Mouse (Mus musculus): ENCODE measurements at regions not wholly inside any gene's neighbourhood (a gene's known extent, or its start where the extent isn't known, plus 50 kb on each side); places are given as distances from the start of the nearest gene placed in this dataset.
A peak's percentile ranks its signal among the peaks of the same experiment; 100 is the strongest.

- no peak overlapping the region for H3K27ac ChIP-seq (ENCODE audit: insufficient read depth, low read length)
- TF ChIP-seq POLR2A (IDR thresholded peaks at IDR 0.05; ENCODE audit: low read depth, low read length) = no peak
- TF ChIP-seq CTCF (IDR thresholded peaks at IDR 0.05; ENCODE audit: borderline replicate concordance, insufficient read depth, low read length) = no peak
- H3K4me1 ChIP-seq (ENCODE audit: control insufficient read depth, insufficient read depth, low read length) = peaks cover 9% of the 10 kb centered on the region
- H3K4me3 ChIP-seq (ENCODE audit: insufficient read depth, low read length) = no peak overlapping the region
Observed at GRCm38 (mm10) chr3:147249906-147250305, 397.7 kb downstream of the Ttll7 start.

- Histone ChIP-seq H3K4me1 (ENCODE audit: control insufficient read depth, insufficient read depth, low read length) (no peaks in the 10 kb centered on the region), H3K4me3 (ENCODE audit: insufficient read depth, low read length) (no peak overlapping the region), H3K27ac (ENCODE audit: insufficient read depth, low read length) (no peak overlapping the region)
- TF ChIP-seq CTCF (IDR thresholded peaks at IDR 0.05; ENCODE audit: borderline replicate concordance, insufficient read depth, low read length) = no peak
- no peak for TF ChIP-seq POLR2A (IDR thresholded peaks at IDR 0.05; ENCODE audit: low read depth, low read length)
Observed at GRCm38 (mm10) chr3:147252226-147252788, 400.1 kb downstream of the Ttll7 start.

GRCm38 (mm10) chr3:147252812-147253211 is 400.6 kb downstream of the Ttll7 start:
- no peak overlapping the region for H3K27ac ChIP-seq (ENCODE audit: insufficient read depth, low read length)
- no peak overlapping the region for H3K4me3 ChIP-seq (ENCODE audit: insufficient read depth, low read length)
- TF ChIP-seq CTCF (IDR thresholded peaks at IDR 0.05; ENCODE audit: borderline replicate concordance, insufficient read depth, low read length) (no peak), POLR2A (IDR thresholded peaks at IDR 0.05; ENCODE audit: low read depth, low read length) (no peak)
- H3K4me1 ChIP-seq (ENCODE audit: control insufficient read depth, insufficient read depth, low read length) = no peaks in the 10 kb centered on the region

- Histone ChIP-seq H3K27ac (ENCODE audit: insufficient read depth, low read length) (no peak overlapping the region), H3K4me3 (ENCODE audit: insufficient read depth, low read length) (no peak overlapping the region), H3K4me1 (ENCODE audit: control insufficient read depth, insufficient read depth, low read length) (no peaks in the 10 kb centered on the region)
- TF ChIP-seq POLR2A (IDR thresholded peaks at IDR 0.05; ENCODE audit: low read depth, low read length) = no peak
- TF ChIP-seq CTCF (IDR thresholded peaks at IDR 0.05; ENCODE audit: borderline replicate concordance, insufficient read depth, low read length) = no peak
Observed at GRCm38 (mm10) chr3:147254454-147254853, 402.3 kb downstream of the Ttll7 start.

GRCm38 (mm10) chr3:147260958-147261595 is 408.9 kb downstream of the Ttll7 start:
- no peak overlapping the region for H3K4me3 ChIP-seq (ENCODE audit: insufficient read depth, low read length)
- no peaks in the 10 kb centered on the region for H3K4me1 ChIP-seq (ENCODE audit: control insufficient read depth, insufficient read depth, low read length)
- H3K27ac ChIP-seq (ENCODE audit: insufficient read depth, low read length) = peak overlapping the region; percentile 69
- no peak for TF ChIP-seq CTCF (IDR thresholded peaks at IDR 0.05; ENCODE audit: borderline replicate concordance, insufficient read depth, low read length)
- TF ChIP-seq POLR2A (IDR thresholded peaks at IDR 0.05; ENCODE audit: low read depth, low read length) = no peak

- H3K27ac ChIP-seq (ENCODE audit: insufficient read depth, low read length) = peak overlapping the region; percentile 92
Observed at GRCm38 (mm10) chr3:147266556-147266955, 414.4 kb downstream of the Ttll7 start.

GRCm38 (mm10) chr3:147273446-147273845 is 421.3 kb downstream of the Ttll7 start:
- no peaks in the 10 kb centered on the region for H3K4me1 ChIP-seq (ENCODE audit: control insufficient read depth, insufficient read depth, low read length)
- H3K4me3 ChIP-seq (ENCODE audit: insufficient read depth, low read length) = no peak overlapping the region
- TF ChIP-seq CTCF (IDR thresholded peaks at IDR 0.05; ENCODE audit: borderline replicate concordance, insufficient read depth, low read length) (no peak), POLR2A (IDR thresholded peaks at IDR 0.05; ENCODE audit: low read depth, low read length) (no peak)
- no peak overlapping the region for H3K27ac ChIP-seq (ENCODE audit: insufficient read depth, low read length)

More at GRCm38 (mm10) chr3:147266556-147266955, 414.4 kb downstream of the Ttll7 start:
- TF ChIP-seq CTCF (IDR thresholded peaks at IDR 0.05; ENCODE audit: borderline replicate concordance, insufficient read depth, low read length) = no peak
- TF ChIP-seq POLR2A (IDR thresholded peaks at IDR 0.05; ENCODE audit: low read depth, low read length) = no peak
- peaks cover 2% of the 10 kb centered on the region for H3K4me1 ChIP-seq (ENCODE audit: control insufficient read depth, insufficient read depth, low read length)
- H3K4me3 ChIP-seq (ENCODE audit: insufficient read depth, low read length) = no peak overlapping the region

- TF ChIP-seq CTCF (IDR thresholded peaks at IDR 0.05; ENCODE audit: borderline replicate concordance, insufficient read depth, low read length) (no peak), POLR2A (IDR thresholded peaks at IDR 0.05; ENCODE audit: low read depth, low read length) (no peak)
- no peaks in the 10 kb centered on the region for H3K4me1 ChIP-seq (ENCODE audit: control insufficient read depth, insufficient read depth, low read length)
- H3K27ac ChIP-seq (ENCODE audit: insufficient read depth, low read length) = no peak overlapping the region
- H3K4me3 ChIP-seq (ENCODE audit: insufficient read depth, low read length) = no peak overlapping the region
Observed at GRCm38 (mm10) chr3:147278602-147279001, 426.4 kb downstream of the Ttll7 start.

- TF ChIP-seq POLR2A (IDR thresholded peaks at IDR 0.05; ENCODE audit: low read depth, low read length) (no peak), CTCF (IDR thresholded peaks at IDR 0.05; ENCODE audit: borderline replicate concordance, insufficient read depth, low read length) (no peak)
- Histone ChIP-seq H3K4me3 (ENCODE audit: insufficient read depth, low read length) (no peak overlapping the region), H3K4me1 (ENCODE audit: control insufficient read depth, insufficient read depth, low read length) (no peaks in the 10 kb centered on the region), H3K27ac (ENCODE audit: insufficient read depth, low read length) (no peak overlapping the region)
Observed at GRCm38 (mm10) chr3:147283724-147284123, 431.6 kb downstream of the Ttll7 start.

GRCm38 (mm10) chr3:147284357-147284756 is 432.2 kb downstream of the Ttll7 start:
- Histone ChIP-seq H3K4me3 (ENCODE audit: insufficient read depth, low read length) (no peak overlapping the region), H3K27ac (ENCODE audit: insufficient read depth, low read length) (no peak overlapping the region), H3K4me1 (ENCODE audit: control insufficient read depth, insufficient read depth, low read length) (no peaks in the 10 kb centered on the region)
- TF ChIP-seq POLR2A (IDR thresholded peaks at IDR 0.05; ENCODE audit: low read depth, low read length) (no peak), CTCF (IDR thresholded peaks at IDR 0.05; ENCODE audit: borderline replicate concordance, insufficient read depth, low read length) (no peak)
